Mouse (Mus musculus) frontal cortex, adult (tissue): ENCODE measurements around the gene Tmem45a.

Experiments
- ATAC-seq: cut with Nextera tagmentation; 2 replicates; pipeline ENCODE4 v1.9.2; 2017; ENCODE audit warnings: mild to moderate bottlenecking, moderate library complexity, mixed read lengths; ENCODE audit not compliant: low TSS enrichment

Tmem45a gene

DNA sequence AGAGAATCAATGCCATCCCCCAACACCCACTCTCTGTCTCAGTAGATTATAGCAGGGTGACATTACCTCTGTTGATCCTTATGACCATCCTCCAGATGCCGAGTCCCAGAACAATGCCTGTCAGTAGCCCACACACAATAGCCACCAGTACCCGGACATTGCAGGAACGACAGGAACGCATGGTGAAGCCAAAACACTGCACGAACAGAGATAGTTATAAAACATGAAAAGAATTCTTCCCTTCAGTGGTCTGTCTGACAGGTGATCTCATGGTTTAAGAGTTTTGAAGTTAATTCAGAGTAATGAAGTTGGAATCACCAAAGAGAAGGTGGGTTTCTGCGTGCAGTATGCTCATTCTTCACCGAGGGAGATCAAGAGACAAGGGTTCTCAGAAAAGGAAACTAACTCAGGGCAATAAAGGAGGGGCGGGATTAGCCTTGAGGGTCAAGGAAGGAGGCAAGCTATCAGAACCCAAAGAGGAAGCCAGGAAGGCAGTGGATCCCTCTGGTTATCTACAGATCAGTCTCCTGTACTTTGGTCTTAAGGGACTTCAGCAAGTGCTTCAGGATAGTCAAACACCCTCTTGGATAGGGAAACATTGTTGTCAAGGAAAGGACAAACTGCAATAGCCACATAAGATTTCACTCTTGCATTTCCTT, 90.4 kb downstream of the Tmem45a start, which contains the start of gene Adgrg7:
Gene Adgrg7, minus strand, starts transcription at position 375 of the 659 bp plus-strand sequence.
- ATAC-seq: no peak

DNA sequence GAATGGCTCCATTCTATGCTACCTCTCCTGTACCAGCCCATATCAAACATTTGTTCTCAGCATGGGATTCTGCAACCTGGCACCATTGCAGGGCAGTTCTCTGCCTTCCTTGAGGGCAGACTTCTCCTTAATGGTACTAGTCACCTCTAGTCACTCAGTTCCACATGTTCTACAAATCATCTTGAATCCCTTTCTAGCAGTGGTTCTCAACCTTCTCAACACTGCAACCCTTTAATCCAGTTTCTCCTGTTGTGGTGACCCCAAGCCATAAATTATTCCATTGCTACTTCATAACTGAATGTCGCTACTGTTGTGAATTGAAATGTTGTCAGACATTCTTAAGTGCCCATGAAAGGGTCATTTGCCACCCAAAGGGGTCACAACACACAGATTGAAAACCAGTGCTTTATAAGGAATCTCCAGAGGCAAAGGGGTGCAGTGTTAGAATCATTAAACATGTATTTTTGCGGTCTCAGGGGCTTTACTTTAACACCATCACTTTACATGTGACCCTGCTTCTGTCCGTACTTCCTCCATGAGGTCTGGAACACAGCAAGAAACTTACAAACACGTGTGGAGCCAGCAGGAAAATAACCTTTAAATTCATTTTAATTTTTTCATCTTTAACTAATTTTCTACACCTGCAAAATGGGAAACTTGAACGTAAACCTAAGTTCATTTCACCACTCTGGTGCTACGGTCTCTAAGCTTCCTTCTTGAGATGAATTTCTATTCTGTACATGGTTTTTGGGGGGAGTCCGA, 91.4 kb downstream of the Tmem45a start:
- no peak for ATAC-seq

DNA sequence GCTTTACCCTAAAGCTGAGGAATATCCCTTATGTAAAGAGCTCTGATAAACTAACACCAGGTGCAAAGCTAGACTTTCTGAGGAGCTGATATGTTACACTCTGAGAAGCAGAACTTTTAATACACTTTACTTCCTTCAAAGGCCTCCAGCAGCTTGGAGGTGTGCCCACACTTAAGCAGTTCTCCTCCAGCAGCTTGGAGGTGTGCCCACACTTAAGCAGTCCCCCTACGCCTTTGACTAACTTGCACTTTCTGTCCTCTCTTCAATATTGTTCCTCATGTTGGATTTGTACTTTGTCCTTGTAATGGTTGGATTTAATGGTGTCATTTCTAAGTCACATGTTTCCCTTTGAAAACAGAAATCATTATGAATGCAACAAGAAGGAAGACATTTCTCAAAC, 92.2 kb downstream of the Tmem45a start:
- peak; percentile 65; the same call in 1 of the 2 replicates for ATAC-seq

DNA sequence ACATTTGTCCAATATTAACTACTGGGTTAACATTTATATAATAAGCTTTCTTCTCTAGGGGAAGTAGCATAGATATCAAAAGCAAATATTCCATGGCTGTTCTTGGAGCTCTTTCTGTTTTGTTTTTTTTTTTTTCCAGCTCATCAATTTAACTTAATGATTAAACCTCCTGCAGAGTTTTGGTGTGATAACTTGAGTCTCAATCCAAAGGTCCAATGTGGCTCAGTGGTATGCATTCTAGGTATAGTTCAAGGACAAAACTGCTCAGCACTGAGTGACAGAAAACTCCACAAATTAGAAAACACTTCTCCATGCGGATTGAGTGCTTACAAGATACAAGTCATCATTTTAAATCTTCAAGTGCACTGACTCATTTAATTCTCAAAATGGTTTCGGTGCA, 100.0 kb downstream of the Tmem45a start:
- no peak for ATAC-seq

DNA sequence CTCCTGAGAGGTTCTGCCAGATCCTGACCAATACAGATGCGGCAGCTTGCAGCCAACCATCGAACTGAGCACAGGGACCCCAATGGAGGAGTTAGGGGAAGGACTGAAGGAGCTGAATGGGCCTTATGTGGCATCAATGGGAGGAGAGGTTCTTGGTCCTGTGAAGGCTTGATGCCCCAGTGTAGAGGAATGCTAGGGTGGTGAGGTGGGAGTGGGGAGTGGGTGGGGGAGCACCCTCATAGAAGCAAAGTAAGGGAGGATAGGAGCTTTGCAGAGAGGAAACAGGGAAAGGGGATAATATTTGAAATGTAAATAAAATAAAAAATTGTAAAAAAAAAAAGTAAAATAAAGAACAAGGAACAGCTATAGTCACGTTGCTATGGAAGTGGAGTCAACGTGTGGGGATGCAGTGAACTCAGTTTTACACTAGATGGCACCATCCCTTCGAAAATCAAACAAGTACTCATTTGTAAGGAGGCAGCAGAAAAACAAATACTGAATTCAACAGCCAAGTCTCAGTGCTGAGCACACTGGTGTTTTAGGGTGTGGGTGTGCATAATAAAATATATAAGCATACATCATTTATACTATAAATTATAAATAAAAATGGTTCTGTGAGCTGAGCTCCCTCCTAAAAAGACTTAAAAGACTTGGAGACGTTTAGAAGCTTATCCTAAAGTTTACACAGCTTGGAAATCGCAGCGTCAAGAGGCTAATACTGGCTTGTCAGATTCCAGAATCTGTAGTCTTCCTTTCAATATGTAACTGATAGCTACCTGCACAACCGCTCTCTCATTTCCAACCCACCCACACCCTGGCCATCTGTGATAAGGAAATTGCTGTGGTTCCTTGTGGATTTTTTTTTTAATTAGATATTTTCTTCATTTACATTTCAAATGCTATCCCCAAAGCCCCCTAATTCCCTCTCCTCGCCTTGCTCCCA, 114.5 kb downstream of the Tmem45a start:
- peak; percentile 88 for ATAC-seq
